Mouse (Mus musculus) kidney, embryonic 15.5 days (tissue): Measurements from ENCODE around the gene Ibtk. TPM values are rescaled to one million over a fixed set of nuclear protein-coding genes. Genes with fewer than 3 reads are reported as not detected.

Experiments used
- ATAC-seq: fragments of 200-750 bp; cut with Nextera tagmentation; replicated peaks from 2 replicates; pipeline ENCODE4 v1.8.0; 2017; ENCODE audit warnings: moderate TSS enrichment; ENCODE audit not compliant: low FRiP score
- H3K27ac ChIP-seq: fragments of 300-500 bp; sonication (generic); 2 replicates; pipeline ENCODE4 v1.5.1; 2015; ENCODE audit warnings: mild to moderate bottlenecking, inconsistent platforms
- H3K27me3 ChIP-seq: fragments of 300-500 bp; sonication (generic); 2 replicates; pipeline ENCODE4 v1.6.1; 2015; ENCODE audit warnings: inconsistent platforms
- H3K36me3 ChIP-seq: fragments of 300-500 bp; sonication (generic); 2 replicates; pipeline ENCODE4 v1.6.1; 2015; ENCODE audit warnings: inconsistent platforms
- H3K4me1 ChIP-seq: fragments of 300-500 bp; sonication (generic); 2 replicates; pipeline ENCODE4 v1.6.1; 2015; ENCODE audit warnings: inconsistent platforms
- H3K4me2 ChIP-seq: fragments of 300-500 bp; sonication (generic); 2 replicates; pipeline ENCODE4 v1.6.1; 2015; ENCODE audit warnings: moderate library complexity, mild to moderate bottlenecking, inconsistent platforms
- H3K4me3 ChIP-seq: fragments of 300-500 bp; sonication (generic); replicated peaks from 2 replicates; pipeline ENCODE4 v1.5.1; 2015; ENCODE audit warnings: mild to moderate bottlenecking, inconsistent platforms
- H3K9ac ChIP-seq: fragments of 300-500 bp; sonication (generic); 2 replicates; pipeline ENCODE4 v1.6.1; 2015; ENCODE audit warnings: mild to moderate bottlenecking, inconsistent platforms
- H3K9me3 ChIP-seq: fragments of 300-500 bp; sonication (generic); replicated peaks from 2 replicates; pipeline ENCODE4 v1.6.1; 2016; ENCODE audit warnings: inconsistent platforms
- WGBS: fragments of 180-500 bp; shearing (Covaris S2); methylation state at CpG from one replicate; pipeline ENCODE4 v1.1.7; 2015; ENCODE audit warnings: mixed read lengths; 5-methylcytosine and 5-hydroxymethylcytosine counted together
- polyA plus RNA-seq: library from polyadenylated mRNA; unstranded; fragments of >200 nt; fragmentation: Nextera tagmentation; extraction: Ambion mirVana; gene quantifications from 2 replicates; pipeline ENCODE4 v1.2.1, GENCODE M21; 2015

The Ibtk gene
- polyA plus RNA-seq, 1 experiment from 2014 or later = 31.1 TPM

- peaks cover 58% of the 10 kb centered on the region for H3K36me3 ChIP-seq
- 65% methylated on average over 6 of the region's 6 CpGs for WGBS
- ATAC-seq = no peak; the same call in 1 of the 2 replicates
These were observed 55.7 kb downstream of the Ibtk start for GRCm38 (mm10) chr9:85693231-85694116.

GRCm38 (mm10) chr9:85685010-85685409 is 64.1 kb downstream of the Ibtk start:
- 86% methylated on average over 6 of the region's 6 CpGs for WGBS

More at GRCm38 (mm10) chr9:85693231-85694116, 55.7 kb downstream of the Ibtk start:
- H3K9me3 ChIP-seq = no peaks in the 10 kb centered on the region
- H3K9ac ChIP-seq = no peak overlapping the region
- no peak overlapping the region for H3K4me2 ChIP-seq
- H3K27ac ChIP-seq = no peak overlapping the region
- no peak overlapping the region for H3K4me3 ChIP-seq
- no peaks in the 10 kb centered on the region for H3K4me1 ChIP-seq
- H3K27me3 ChIP-seq = no peaks in the 10 kb centered on the region

GRCm38 (mm10) chr9:85675131-85675905 is 73.8 kb downstream of the Ibtk start:
- H3K9me3 ChIP-seq = no peaks in the 10 kb centered on the region
- ATAC-seq = no peak
- no peak overlapping the region for H3K9ac ChIP-seq
- 70% methylated on average over 10 of the region's 10 CpGs for WGBS
- no peak overlapping the region for H3K4me3 ChIP-seq
- H3K27ac ChIP-seq = no peak overlapping the region
- no peak overlapping the region for H3K4me2 ChIP-seq
- no peaks in the 10 kb centered on the region for H3K36me3 ChIP-seq
- no peaks in the 10 kb centered on the region for H3K27me3 ChIP-seq
- peaks cover 5% of the 10 kb centered on the region; the same call in 1 of the 2 replicates for H3K4me1 ChIP-seq

More at GRCm38 (mm10) chr9:85685010-85685409, 64.1 kb downstream of the Ibtk start:
- Histone ChIP-seq H3K27ac (no peak overlapping the region), H3K9me3 (peaks cover 5% of the 10 kb centered on the region; the same call in 1 of the 2 replicates), H3K4me1 (no peaks in the 10 kb centered on the region), H3K27me3 (no peaks in the 10 kb centered on the region), H3K4me2 (no peak overlapping the region), H3K36me3 (peaks cover 45% of the 10 kb centered on the region), H3K4me3 (no peak overlapping the region), H3K9ac (no peak overlapping the region)
- no peak for ATAC-seq

GRCm38 (mm10) chr9:85673907-85674481 is 75.1 kb downstream of the Ibtk start:
- Histone ChIP-seq H3K4me3 (no peak overlapping the region), H3K4me1 (peaks cover 5% of the 10 kb centered on the region; the same call in 1 of the 2 replicates), H3K4me2 (no peak overlapping the region), H3K9me3 (no peaks in the 10 kb centered on the region), H3K27ac (no peak overlapping the region), H3K36me3 (no peaks in the 10 kb centered on the region), H3K27me3 (no peaks in the 10 kb centered on the region), H3K9ac (no peak overlapping the region)
- ATAC-seq = peak; percentile 60
- 46% methylated on average over 15 of the region's 15 CpGs for WGBS

GRCm38 (mm10) chr9:85671582-85672331 is 77.4 kb downstream of the Ibtk start:
- ATAC-seq = no peak

GRCm38 (mm10) chr9:85664316-85664715 is 84.8 kb downstream of the Ibtk start:
- H3K4me1 ChIP-seq = 0 out of 2 replicates have a peak, but pooled peaks cover 4% of the 10 kb centered on the region
- H3K9ac ChIP-seq = no peak overlapping the region
- no peaks in the 10 kb centered on the region for H3K36me3 ChIP-seq
- no peaks in the 10 kb centered on the region for H3K9me3 ChIP-seq
- no peak for ATAC-seq
- no peaks in the 10 kb centered on the region for H3K27me3 ChIP-seq
- 87% methylated on average over 1 of the region's 1 CpGs for WGBS
- no peak overlapping the region for H3K4me3 ChIP-seq
- H3K27ac ChIP-seq = no peak overlapping the region
- no peak overlapping the region for H3K4me2 ChIP-seq

More at GRCm38 (mm10) chr9:85671582-85672331, 77.4 kb downstream of the Ibtk start:
- Histone ChIP-seq H3K9ac (no peak overlapping the region), H3K36me3 (no peaks in the 10 kb centered on the region), H3K4me3 (no peak overlapping the region), H3K9me3 (no peaks in the 10 kb centered on the region), H3K27ac (no peak overlapping the region), H3K4me2 (no peak overlapping the region), H3K4me1 (peaks cover 5% of the 10 kb centered on the region; the same call in 1 of the 2 replicates), H3K27me3 (no peaks in the 10 kb centered on the region)
- 83% methylated on average over 6 of the region's 6 CpGs for WGBS

GRCm38 (mm10) chr9:85663810-85664209 is 85.3 kb downstream of the Ibtk start:
- Histone ChIP-seq H3K27me3 (no peaks in the 10 kb centered on the region), H3K36me3 (no peaks in the 10 kb centered on the region), H3K4me3 (no peak overlapping the region), H3K4me1 (0 out of 2 replicates have a peak, but pooled peaks cover 4% of the 10 kb centered on the region), H3K9me3 (no peaks in the 10 kb centered on the region), H3K9ac (no peak overlapping the region), H3K27ac (no peak overlapping the region), H3K4me2 (no peak overlapping the region)
- ATAC-seq = no peak
- WGBS = 90% methylated on average over 1 of the region's 1 CpGs

GRCm38 (mm10) chr9:85663091-85663490 is 86.0 kb downstream of the Ibtk start:
- Histone ChIP-seq H3K4me1 (0 out of 2 replicates have a peak, but pooled peaks cover 4% of the 10 kb centered on the region), H3K9me3 (no peaks in the 10 kb centered on the region), H3K4me2 (no peak overlapping the region), H3K9ac (no peak overlapping the region), H3K27ac (no peak overlapping the region), H3K36me3 (no peaks in the 10 kb centered on the region), H3K27me3 (no peaks in the 10 kb centered on the region), H3K4me3 (no peak overlapping the region)
- 0 out of 2 replicates have a peak, but pooled peaks have one; percentile 69 for ATAC-seq
- WGBS = 25% methylated on average over 8 of the region's 8 CpGs

GRCm38 (mm10) chr9:85653401-85653800 is 95.7 kb downstream of the Ibtk start:
- no peak overlapping the region for H3K4me3 ChIP-seq
- WGBS = 39% methylated on average over 4 of the region's 4 CpGs
- ATAC-seq = no peak
- no peaks in the 10 kb centered on the region for H3K4me1 ChIP-seq
- H3K27ac ChIP-seq = no peak overlapping the region
- no peaks in the 10 kb centered on the region for H3K36me3 ChIP-seq
- no peak overlapping the region for H3K9ac ChIP-seq
- H3K27me3 ChIP-seq = no peaks in the 10 kb centered on the region
- H3K4me2 ChIP-seq = no peak overlapping the region
- H3K9me3 ChIP-seq = no peaks in the 10 kb centered on the region

- no peaks in the 10 kb centered on the region for H3K36me3 ChIP-seq
- no peaks in the 10 kb centered on the region for H3K9me3 ChIP-seq
- no peak for ATAC-seq
- no peaks in the 10 kb centered on the region for H3K4me1 ChIP-seq
- H3K27me3 ChIP-seq = no peaks in the 10 kb centered on the region
- 95% methylated on average over 2 of the region's 2 CpGs for whole genome bisulfite sequencing
- no peak overlapping the region for H3K27ac ChIP-seq
- H3K4me2 ChIP-seq = no peak overlapping the region
- H3K9ac ChIP-seq = no peak overlapping the region
- H3K4me3 ChIP-seq = no peak overlapping the region
These were observed 110.9 kb downstream of the Ibtk start for GRCm38 (mm10) chr9:85638276-85638675.
